Mouse (Mus musculus) stomach, embryonic 14.5 days (tissue): ENCODE measurements around the gene Dnajc11. TPM values are rescaled to one million over a fixed set of nuclear protein-coding genes. Genes with fewer than 3 reads are reported as not detected.
A peak's percentile ranks its signal among the peaks of the same experiment; 100 is the strongest.

Source experiments
- ATAC-seq: fragments of 200-750 bp; cut with Nextera tagmentation; 2 replicates; pipeline ENCODE4 v1.8.0; 2017; ENCODE audit warnings: low read depth, moderate TSS enrichment; ENCODE audit not compliant: insufficient number of reproducible peaks, insufficient read depth, low FRiP score
- H3K27ac ChIP-seq: fragments of 300-500 bp; sonication (generic); 2 replicates; pipeline ENCODE4 v1.5.1; 2014; ENCODE audit warnings: mild to moderate bottlenecking, low read length, moderate library complexity, mixed read lengths
- H3K27me3 ChIP-seq: fragments of 300-500 bp; sonication (generic); 2 replicates; pipeline ENCODE4 v1.6.1; 2014; ENCODE audit warnings: low read length, control low read depth, mixed read lengths; ENCODE audit not compliant: control insufficient read depth, insufficient read depth
- H3K36me3 ChIP-seq: fragments of 300-500 bp; sonication (generic); 2 replicates; pipeline ENCODE4 v1.6.1; 2014; ENCODE audit warnings: mild to moderate bottlenecking, control low read depth, low read length, moderate library complexity, mixed read lengths; ENCODE audit not compliant: control insufficient read depth, insufficient read depth
- H3K4me1 ChIP-seq: fragments of 300-500 bp; sonication (generic); 2 replicates; pipeline ENCODE4 v1.6.1; 2014; ENCODE audit warnings: low read length, control low read depth, mixed read lengths; ENCODE audit not compliant: control insufficient read depth, insufficient read depth
- H3K4me2 ChIP-seq: fragments of 300-500 bp; sonication (generic); replicated peaks from 2 replicates; pipeline ENCODE4 v1.6.1; 2014; ENCODE audit warnings: low read depth, low read length, control low read depth
- H3K4me3 ChIP-seq: fragments of 300-500 bp; sonication (generic); 2 replicates; pipeline ENCODE4 v1.5.1; 2014; ENCODE audit warnings: low read depth, low read length, control low read depth
- H3K9ac ChIP-seq: fragments of 300-500 bp; sonication (generic); replicated peaks from 2 replicates; pipeline ENCODE4 v1.6.1; 2014; ENCODE audit warnings: low read depth, mild to moderate bottlenecking, control low read depth, low read length, moderate library complexity, mixed read lengths
- H3K9me3 ChIP-seq: fragments of 300-500 bp; sonication (generic); 2 replicates; pipeline ENCODE4 v1.6.1; 2016; ENCODE audit warnings: low read depth, low read length, control low read depth; ENCODE audit not compliant: control insufficient read depth
- WGBS: fragments of 180-500 bp; shearing (Covaris S2); extraction: QIAGEN DNeasy Blood & Tissue Kit; methylation state at CpG from one replicate; pipeline ENCODE4 v1.1.7; 2014; 5-methylcytosine and 5-hydroxymethylcytosine counted together
- polyA plus RNA-seq: library from polyadenylated mRNA; unstranded; fragments of >200 nt; fragmentation: Nextera tagmentation; extraction: Ambion mirVana; gene quantifications from 2 replicates; pipeline ENCODE4 v1.2.1, GENCODE M21; 2014

Gene Dnajc11
- polyA plus RNA-seq, 1 experiment from 2014 or later, result 62.6 TPM

- Histone ChIP-seq H3K36me3 (peaks cover 43% of the 10 kb centered on the region), H3K27me3 (no peaks in the 10 kb centered on the region), H3K4me2 (no peak overlapping the region), H3K9ac (no peak overlapping the region), H3K4me3 (no peak overlapping the region), H3K27ac (no peak overlapping the region), H3K4me1 (no peaks in the 10 kb centered on the region), H3K9me3 (0 out of 2 replicates have a peak, but pooled peaks cover 4% of the 10 kb centered on the region)
- ATAC-seq, result no peak
- WGBS, result 66% methylated on average over 10 of the region's 10 CpGs
Observed at GRCm38 (mm10) chr4:151972221-151972967, 38.9 kb downstream of the Dnajc11 start.

- 96% methylated on average over 3 of the region's 3 CpGs for WGBS
- H3K4me2 ChIP-seq, result no peak overlapping the region
- ATAC-seq, result no peak
- 0 out of 2 replicates have a peak, but pooled peaks cover 4% of the 10 kb centered on the region for H3K9me3 ChIP-seq
- H3K4me1 ChIP-seq, result no peaks in the 10 kb centered on the region
- no peaks in the 10 kb centered on the region for H3K27me3 ChIP-seq
- no peak overlapping the region for H3K27ac ChIP-seq
- peaks cover 28% of the 10 kb centered on the region for H3K36me3 ChIP-seq
- H3K9ac ChIP-seq, result no peak overlapping the region
- H3K4me3 ChIP-seq, result no peak overlapping the region
Observed at GRCm38 (mm10) chr4:151975441-151975840, 42.0 kb downstream of the Dnajc11 start.

- Histone ChIP-seq H3K27me3 (no peaks in the 10 kb centered on the region), H3K27ac (no peak overlapping the region), H3K4me3 (no peak overlapping the region), H3K4me2 (no peak overlapping the region), H3K9ac (no peak overlapping the region), H3K36me3 (peaks cover 37% of the 10 kb centered on the region), H3K9me3 (0 out of 2 replicates have a peak, but pooled peaks cover 4% of the 10 kb centered on the region), H3K4me1 (no peaks in the 10 kb centered on the region)
- no peak for ATAC-seq
- WGBS, result 33% methylated on average over 10 of the region's 10 CpGs
Observed at GRCm38 (mm10) chr4:151977748-151978147, 44.3 kb downstream of the Dnajc11 start.

GRCm38 (mm10) chr4:151980699-151981098 is 47.2 kb downstream of the Dnajc11 start:
- Histone ChIP-seq H3K27ac (no peak overlapping the region), H3K9me3 (no peaks in the 10 kb centered on the region), H3K4me1 (no peaks in the 10 kb centered on the region), H3K4me2 (no peak overlapping the region), H3K27me3 (no peaks in the 10 kb centered on the region), H3K4me3 (no peak overlapping the region), H3K36me3 (peaks cover 26% of the 10 kb centered on the region), H3K9ac (no peak overlapping the region)
- no peak for ATAC-seq
- 78% methylated on average over 8 of the region's 8 CpGs for WGBS

- 8% methylated on average over 5 of the region's 5 CpGs for WGBS
- Histone ChIP-seq H3K36me3 (peaks cover 22% of the 10 kb centered on the region), H3K9ac (no peak overlapping the region), H3K4me3 (no peak overlapping the region), H3K27ac (no peak overlapping the region), H3K9me3 (no peaks in the 10 kb centered on the region), H3K27me3 (no peaks in the 10 kb centered on the region), H3K4me1 (0 out of 2 replicates have a peak, but pooled peaks cover 4% of the 10 kb centered on the region), H3K4me2 (no peak overlapping the region)
- ATAC-seq, result peak; percentile 72
Observed at GRCm38 (mm10) chr4:151981363-151981762, 47.9 kb downstream of the Dnajc11 start.

GRCm38 (mm10) chr4:151983043-151983442 is 49.6 kb downstream of the Dnajc11 start:
- H3K36me3 ChIP-seq, result peaks cover 16% of the 10 kb centered on the region

GRCm38 (mm10) chr4:151983560-151983959 is 50.1 kb downstream of the Dnajc11 start:
- Histone ChIP-seq H3K27ac (no peak overlapping the region), H3K4me2 (no peak overlapping the region), H3K27me3 (no peaks in the 10 kb centered on the region), H3K9ac (no peak overlapping the region), H3K36me3 (peaks cover 16% of the 10 kb centered on the region), H3K9me3 (no peaks in the 10 kb centered on the region), H3K4me1 (peaks cover 16% of the 10 kb centered on the region; the same call in 1 of the 2 replicates), H3K4me3 (no peak overlapping the region)
- no peak for ATAC-seq
- WGBS, result 35% methylated on average over 8 of the region's 9 CpGs

More at GRCm38 (mm10) chr4:151983043-151983442, 49.6 kb downstream of the Dnajc11 start:
- Histone ChIP-seq H3K4me3 (no peak overlapping the region), H3K27me3 (no peaks in the 10 kb centered on the region), H3K27ac (no peak overlapping the region), H3K9me3 (no peaks in the 10 kb centered on the region), H3K4me2 (no peak overlapping the region), H3K9ac (no peak overlapping the region), H3K4me1 (peaks cover 15% of the 10 kb centered on the region; the same call in 1 of the 2 replicates)
- no peak for ATAC-seq
- 58% methylated on average over 17 of the region's 17 CpGs for WGBS

GRCm38 (mm10) chr4:151985886-151986285 is 52.4 kb downstream of the Dnajc11 start:
- Histone ChIP-seq H3K4me1 (peaks cover 21% of the 10 kb centered on the region; the same call in 1 of the 2 replicates), H3K4me2 (no peak overlapping the region)

More at GRCm38 (mm10) chr4:151985886-151986285, 52.4 kb downstream of the Dnajc11 start:
- no peaks in the 10 kb centered on the region for H3K27me3 ChIP-seq
- WGBS, result 30% methylated on average over 10 of the region's 10 CpGs
- peaks cover 18% of the 10 kb centered on the region for H3K36me3 ChIP-seq
- no peak overlapping the region for H3K27ac ChIP-seq
- no peak overlapping the region for H3K4me3 ChIP-seq
- no peak overlapping the region for H3K9ac ChIP-seq
- H3K9me3 ChIP-seq, result no peaks in the 10 kb centered on the region
- ATAC-seq, result no peak; the same call in 1 of the 2 replicates
